Mouse (Mus musculus) C2C12 (cell line): ENCODE data around the gene Gm10203. TPM values are rescaled to one million over a fixed set of nuclear protein-coding genes. Genes with fewer than 3 reads are reported as not detected.
"Not testable (repeated sequence)": the region's sequence is repeated elsewhere in the genome, so short reads cannot be mapped to it uniquely, and the experiment has no call there.

Experiments
- H3K27me3 ChIP-seq: one replicate; pipeline ENCODE4 v1.6.1; 2011; ENCODE audit not compliant: control insufficient read depth, insufficient read depth, insufficient read length
- H3K36me3 ChIP-seq: one replicate; pipeline ENCODE4 v1.6.1; 2011; ENCODE audit not compliant: control insufficient read depth, insufficient read depth
- H3K4me3 ChIP-seq: one replicate; pipeline ENCODE4 v1.5.1; 2011; ENCODE audit warnings: mild to moderate bottlenecking, control low read depth; ENCODE audit not compliant: poor library complexity, insufficient read depth, severe bottlenecking
- H3K79me2 ChIP-seq: one replicate; pipeline ENCODE4 v1.6.1; 2011; ENCODE audit not compliant: control insufficient read depth, insufficient read depth
- H3K79me3 ChIP-seq: one replicate; pipeline ENCODE4 v1.6.1; 2011; ENCODE audit warnings: low read depth, control low read depth
- H3ac ChIP-seq: one replicate; pipeline ENCODE3; 2011; ENCODE audit warnings: low read depth; ENCODE audit not compliant: control insufficient read depth, insufficient read length
- CEBPB ChIP-seq: IDR thresholded peaks from one replicate; pipeline ENCODE4 v1.6.1; 2011; ENCODE audit warnings: low read depth, mild to moderate bottlenecking, control low read depth, moderate library complexity
- CTCF ChIP-seq: IDR thresholded peaks from one replicate; pipeline ENCODE4 v1.5.1; 2011; ENCODE audit not compliant: control insufficient read depth, insufficient read depth, insufficient read length
- FOSL1 ChIP-seq: IDR thresholded peaks from one replicate; pipeline ENCODE4 v1.8.0; 2011; ENCODE audit warnings: mild to moderate bottlenecking, low read length; ENCODE audit not compliant: poor library complexity, insufficient read depth, severe bottlenecking
- MAX ChIP-seq: IDR thresholded peaks from one replicate; pipeline ENCODE4 v1.6.1; 2011; ENCODE audit warnings: mild to moderate bottlenecking, control low read depth
- MYOD1 ChIP-seq: IDR thresholded peaks from one replicate; pipeline ENCODE4 v1.6.1; 2011; ENCODE audit warnings: low read depth; ENCODE audit not compliant: control insufficient read depth, insufficient read length
- MYOG ChIP-seq: IDR thresholded peaks from one replicate; pipeline ENCODE4 v1.6.1; 2011; ENCODE audit not compliant: control insufficient read depth, insufficient read length; ENCODE audit errors: extremely low read depth
- USF1 ChIP-seq: IDR thresholded peaks from one replicate; pipeline ENCODE4 v1.6.1; 2011; ENCODE audit warnings: low read depth, mild to moderate bottlenecking, control low read depth, moderate library complexity
- polyA plus RNA-seq: library from polyadenylated mRNA; unstranded; fragments of >200 nt; fragmentation: generic; extraction: Trizol; gene quantifications from one replicate; pipeline ENCODE4 v1.2.1, GENCODE M21; 2012; ENCODE audit warnings: missing spikeins

The Gm10203 gene
- polyA plus RNA-seq, 1 experiment: not detected

GRCm38 (mm10) chr6:149167672-149168071, 37.7 kb downstream of the Gm10203 start:
- TF ChIP-seq MAX (no peak), CEBPB (no peak)
- H3K79me2 ChIP-seq: no peaks in the 10 kb centered on the region
- no peak overlapping the region for H3K4me3 ChIP-seq
- no peaks in the 10 kb centered on the region for H3K27me3 ChIP-seq
- no peaks in the 10 kb centered on the region for H3K79me3 ChIP-seq
- no peak overlapping the region for H3ac ChIP-seq
- H3K36me3 ChIP-seq: peaks cover 59% of the 10 kb centered on the region

DNA sequence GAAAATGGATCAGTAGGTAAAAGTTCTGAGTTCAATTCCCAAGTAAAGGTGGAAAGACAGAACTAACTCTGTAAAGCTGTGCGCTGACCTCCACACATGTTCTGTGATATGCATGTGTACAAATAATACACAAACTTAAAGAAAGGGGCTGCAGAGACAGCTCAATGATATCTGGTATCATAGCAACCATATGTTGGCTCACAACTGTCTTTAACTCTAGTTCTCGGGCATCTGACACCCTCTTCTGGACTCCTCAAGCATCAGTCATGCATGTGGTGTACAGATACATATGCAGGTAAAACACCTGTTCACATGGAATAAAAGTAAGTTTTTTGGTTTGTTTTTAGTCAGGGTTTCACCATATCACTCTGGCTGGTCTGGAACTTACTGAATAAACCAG, 38.5 kb downstream of the Gm10203 start:
- TF ChIP-seq FOSL1: no peak
- no peak for TF ChIP-seq USF1
- Histone ChIP-seq H3K79me2 (no peaks in the 10 kb centered on the region), H3K4me3 (no peak overlapping the region), H3K27me3 (no peaks in the 10 kb centered on the region), H3K36me3 (peaks cover 57% of the 10 kb centered on the region), H3ac (no peak overlapping the region), H3K79me3 (no peaks in the 10 kb centered on the region)

GRCm38 (mm10) chr6:149169965-149170364, 40.0 kb downstream of the Gm10203 start:
- not testable (repeated sequence) for H3K79me3 ChIP-seq, H3K4me3 ChIP-seq, H3K79me2 ChIP-seq, H3ac ChIP-seq, H3K27me3 ChIP-seq
- H3K36me3 ChIP-seq: peaks cover 42% of the 10 kb centered on the region

DNA sequence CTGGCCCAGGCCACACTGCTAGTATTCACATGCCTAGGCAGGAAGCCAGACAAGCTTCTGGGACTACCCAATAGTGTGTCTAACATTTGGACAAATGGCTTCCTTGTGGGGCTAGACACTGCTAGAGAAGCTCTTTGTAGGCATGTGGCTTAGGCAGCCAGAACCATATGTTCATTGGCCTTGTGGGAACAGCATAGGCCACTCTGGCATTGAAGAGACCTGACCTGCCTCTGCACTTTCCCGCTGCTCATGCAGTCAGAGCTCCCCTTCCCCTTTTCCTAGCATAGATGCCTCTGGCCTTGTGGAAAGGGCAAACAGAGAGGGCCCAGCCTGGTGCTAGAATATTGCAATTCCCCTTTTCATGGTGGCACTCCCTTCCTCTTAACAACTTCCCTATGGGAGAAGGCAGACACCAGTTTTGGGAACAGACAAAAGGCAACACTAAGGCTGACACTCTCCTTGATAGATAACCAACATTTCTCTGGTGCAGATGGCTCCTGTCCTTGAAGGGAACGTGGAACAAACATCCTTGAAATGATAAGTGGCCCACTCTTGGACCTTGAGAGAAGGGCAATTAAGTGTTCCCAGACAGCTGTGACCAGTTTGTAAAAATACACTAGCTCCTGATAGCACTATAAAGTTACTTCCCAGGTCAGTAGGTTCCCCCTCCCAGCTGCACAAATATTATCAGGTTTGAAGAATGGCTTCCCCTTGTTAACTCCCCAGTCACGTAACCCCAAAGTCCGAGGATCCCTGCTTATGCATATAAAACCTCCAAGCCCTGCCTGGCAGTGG, 44.1 kb downstream of the Gm10203 start:
- peaks cover 48% of the 10 kb centered on the region for H3K36me3 ChIP-seq

GRCm38 (mm10) chr6:149174932-149175570, 45.1 kb downstream of the Gm10203 start:
- TF ChIP-seq CTCF: no peak
- no peak for TF ChIP-seq MYOD1
- H3K36me3 ChIP-seq: peaks cover 49% of the 10 kb centered on the region
- H3K79me2 ChIP-seq: no peaks in the 10 kb centered on the region
- no peaks in the 10 kb centered on the region for H3K27me3 ChIP-seq
- H3K79me3 ChIP-seq: no peaks in the 10 kb centered on the region
- no peak overlapping the region for H3ac ChIP-seq
- no peak overlapping the region for H3K4me3 ChIP-seq

More for the DNA sequence above, 44.1 kb downstream of the Gm10203 start:
- TF ChIP-seq CEBPB: no peak
- TF ChIP-seq MAX: no peak
- TF ChIP-seq MYOG: no peak
- no peak for TF ChIP-seq CTCF
- TF ChIP-seq USF1: no peak
- TF ChIP-seq MYOD1: no peak
- no peak for TF ChIP-seq FOSL1
- no peak overlapping the region for H3K4me3 ChIP-seq
- H3K27me3 ChIP-seq: no peaks in the 10 kb centered on the region
- H3K79me3 ChIP-seq: no peaks in the 10 kb centered on the region
- H3K79me2 ChIP-seq: no peaks in the 10 kb centered on the region
- H3ac ChIP-seq: no peak overlapping the region

DNA sequence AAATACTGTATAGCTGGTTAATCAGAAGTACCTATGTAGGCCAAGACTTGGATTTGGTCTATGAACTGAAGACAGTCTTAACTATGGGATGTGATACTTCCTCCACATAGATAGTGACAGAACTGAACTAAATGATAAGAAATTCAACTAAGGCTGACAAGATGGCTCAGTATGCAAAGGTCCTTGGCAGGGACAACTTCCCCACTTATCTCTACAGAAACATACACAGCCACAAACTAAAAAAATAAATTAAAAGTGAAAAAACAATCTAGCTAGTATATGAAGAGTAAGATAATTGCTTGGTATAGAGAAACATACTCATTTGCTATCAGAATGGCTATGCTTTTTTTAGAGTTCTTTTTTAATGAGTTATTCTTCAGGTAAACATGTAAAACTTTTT, 49.1 kb downstream of the Gm10203 start:
- Histone ChIP-seq H3K4me3 (no peak overlapping the region), H3ac (no peak overlapping the region), H3K36me3 (peaks cover 77% of the 10 kb centered on the region), H3K27me3 (no peaks in the 10 kb centered on the region), H3K79me2 (peaks cover 20% of the 10 kb centered on the region), H3K79me3 (peaks cover 4% of the 10 kb centered on the region)
- TF ChIP-seq CTCF (no peak), MAX (no peak), USF1 (no peak), MYOD1 (no peak)

Other genes starting within 250 kb of the Gm10203 start
- gene Caprin2, start 233.9 kb upstream of the Gm10203 start, polyA plus RNA-seq: 1.8 TPM
- gene Sinhcaf, start 183.7 kb upstream of the Gm10203 start, polyA plus RNA-seq: 22.4 TPM
- 2.6 TPM for gene Dennd5b, start 28.5 kb upstream of the Gm10203 start, polyA plus RNA-seq
- gene Etfbkmt, start 9.7 kb downstream of the Gm10203 start, polyA plus RNA-seq: 2.2 TPM
- 7.8 TPM for gene Amn1, start 58.5 kb downstream of the Gm10203 start, polyA plus RNA-seq
- 4.3 TPM for gene Resf1, start 179.2 kb downstream of the Gm10203 start, polyA plus RNA-seq